Mouse (Mus musculus) telencephalon, adult 2 months (tissue): Measurements from ENCODE around the gene Hkdc1.

ENCODE experiments used
- DNase-seq: peaks from one replicate; pipeline ENCODE4 v3.0.0-alpha.2; 2011; ENCODE audit warnings: low read depth, low spot score

The Hkdc1 gene

DNA sequence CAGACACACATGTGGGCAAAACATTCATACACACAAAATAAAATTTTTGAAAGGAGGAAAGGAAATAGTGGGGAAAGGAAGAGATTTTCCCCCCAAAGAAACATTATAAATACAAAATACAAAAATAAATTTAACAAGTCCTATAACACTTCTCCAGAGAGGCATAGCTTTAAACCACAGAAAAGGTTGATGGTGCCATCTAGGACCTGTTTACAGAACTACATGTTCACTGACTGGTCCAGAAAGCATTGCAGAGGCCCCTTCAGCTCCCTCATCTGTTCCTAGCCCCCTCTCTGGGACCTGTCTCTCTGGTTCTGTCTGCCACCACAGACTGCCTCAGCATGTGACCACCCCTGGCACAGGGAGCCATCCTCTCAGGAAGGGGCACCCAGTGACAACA lies 41.4 kb downstream of the Hkdc1 start:
- no peak for DNase-seq

GRCm38 (mm10) chr10:62379808-62380207 lies 42.5 kb downstream of the Hkdc1 start, which contains the start of gene Hk1:
Gene Hk1, minus strand, starts transcription at chr10:62379908.
- no peak for DNase-seq

GRCm38 (mm10) chr10:62358827-62359226 lies 63.5 kb downstream of the Hkdc1 start:
- DNase-seq, result no peak

GRCm38 (mm10) chr10:62356105-62356730 lies 66.1 kb downstream of the Hkdc1 start:
- DNase-seq, result no peak

DNA sequence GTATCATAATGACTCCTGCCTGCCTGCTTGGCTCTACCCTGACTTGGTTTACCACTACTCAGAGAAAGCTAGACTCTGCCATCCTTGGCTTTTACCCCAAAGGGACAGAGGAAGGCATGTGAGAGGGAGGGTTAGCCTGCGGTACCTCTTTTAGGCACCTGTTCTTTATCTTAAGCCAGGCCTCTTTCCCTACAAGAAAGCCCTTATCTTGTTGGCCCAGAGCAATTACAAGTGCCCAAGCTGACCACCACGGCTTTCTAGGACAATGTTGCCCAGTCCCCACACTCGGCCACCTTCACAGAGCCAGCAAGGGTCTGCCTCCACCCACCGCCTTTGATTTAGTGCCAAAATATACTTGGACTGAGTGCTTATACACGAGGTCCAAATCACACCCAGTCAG lies 77.1 kb downstream of the Hkdc1 start:
- no peak for DNase-seq

DNA sequence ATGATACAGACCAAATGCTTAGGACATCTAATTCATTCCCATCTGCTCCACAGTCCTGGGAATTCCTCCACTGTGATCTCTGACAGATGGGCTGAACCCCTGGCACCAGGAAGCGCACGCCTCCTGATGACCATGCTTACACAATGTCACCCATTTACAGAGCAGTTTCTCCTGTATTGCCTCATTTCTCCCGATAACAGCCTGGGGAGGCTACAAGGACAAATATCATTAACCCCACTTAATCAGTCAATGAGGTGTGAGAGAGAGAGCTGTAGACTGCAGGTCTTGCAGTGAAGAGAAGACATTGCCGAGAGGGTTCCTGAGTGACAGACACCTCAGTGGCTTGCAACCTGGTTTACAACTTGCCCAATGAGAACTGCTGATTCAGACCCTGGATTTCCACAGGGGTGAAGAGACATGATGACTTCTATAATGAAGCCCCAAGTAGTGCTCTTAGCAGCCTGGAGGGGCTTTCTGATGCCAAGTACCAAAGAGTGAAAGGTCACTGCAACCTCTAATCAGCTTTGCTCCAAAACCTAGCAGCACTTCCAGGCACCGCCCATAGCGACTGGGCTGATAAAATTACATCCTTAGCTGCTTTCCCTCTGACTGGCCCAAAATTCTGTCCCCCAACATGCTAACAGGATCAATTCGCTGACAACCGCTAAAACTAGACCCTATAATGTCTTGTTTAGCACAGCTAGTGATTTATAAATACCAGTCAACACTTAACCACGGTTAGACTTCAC lies 78.1 kb downstream of the Hkdc1 start:
- no peak for DNase-seq

GRCm38 (mm10) chr10:62342512-62342911 lies 79.8 kb downstream of the Hkdc1 start:
- DNase-seq, result no peak

DNA sequence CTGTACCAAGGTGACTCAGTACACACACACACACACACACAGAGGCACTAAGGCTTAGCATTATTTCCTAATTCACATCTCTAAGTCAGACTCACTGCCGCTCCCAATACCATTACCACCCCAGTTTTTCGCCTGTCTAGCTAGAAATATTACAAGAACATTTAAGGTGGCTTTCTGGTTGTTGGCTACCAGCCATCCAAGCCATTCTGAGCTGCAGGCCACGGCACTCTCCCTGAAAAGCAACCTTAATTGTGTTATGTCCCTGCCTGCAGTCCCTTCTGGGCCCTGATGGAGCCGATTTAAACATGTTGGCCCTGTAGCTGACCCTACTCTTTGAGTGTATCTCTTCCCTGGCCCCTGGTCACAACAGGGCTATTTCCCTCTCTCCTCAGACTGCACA lies 80.3 kb downstream of the Hkdc1 start:
- DNase-seq, result no peak

GRCm38 (mm10) chr10:62340991-62341390 lies 81.3 kb downstream of the Hkdc1 start:
- no peak for DNase-seq

GRCm38 (mm10) chr10:62340095-62340731 lies 82.1 kb downstream of the Hkdc1 start:
- DNase-seq, result peak; percentile 98

DNA sequence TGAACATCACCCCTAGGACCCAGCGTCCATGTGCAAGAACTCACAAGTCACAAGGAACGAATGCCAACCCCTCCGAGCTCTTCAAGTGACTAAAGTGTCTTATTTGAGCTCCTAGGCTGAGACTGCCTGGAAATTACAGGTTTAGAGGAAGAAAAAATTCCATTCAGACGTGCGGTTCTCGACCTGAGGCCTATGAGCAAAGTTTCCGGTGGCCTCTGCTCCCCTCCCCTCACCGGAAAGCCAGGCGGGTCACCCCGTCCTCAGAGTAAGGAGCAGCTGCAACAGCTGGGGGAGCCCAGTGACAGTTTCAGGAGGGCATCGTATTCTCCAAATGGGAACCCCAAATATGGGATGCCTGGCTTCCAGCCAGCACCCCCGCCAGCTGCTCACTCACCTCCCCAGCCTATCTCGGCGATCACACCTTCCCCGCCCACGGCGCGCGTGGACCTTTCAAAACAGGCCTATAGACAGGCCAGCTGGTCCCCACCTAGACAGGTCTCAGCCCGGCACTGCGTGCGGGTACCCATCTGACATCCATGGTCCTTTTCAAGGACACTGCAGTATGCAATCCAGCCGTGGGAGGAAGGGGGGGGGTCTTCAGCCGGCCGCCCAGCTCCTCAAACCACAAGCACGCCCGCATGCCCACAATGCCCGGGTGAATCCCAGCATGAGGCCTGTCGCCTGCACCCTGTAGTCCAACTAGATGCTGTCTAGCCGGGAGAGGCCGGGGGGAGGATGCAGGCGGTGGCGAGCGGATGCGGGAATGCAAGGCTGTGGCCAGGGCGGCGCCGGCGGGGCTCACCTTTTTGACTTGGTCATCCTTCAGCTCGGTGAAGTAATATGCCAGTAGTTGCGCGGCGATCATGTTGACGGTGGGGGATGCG lies 82.8 kb downstream of the Hkdc1 start:
- DNase-seq, result no peak

GRCm38 (mm10) chr10:62338626-62339025 lies 83.7 kb downstream of the Hkdc1 start:
- DNase-seq, result no peak

DNA sequence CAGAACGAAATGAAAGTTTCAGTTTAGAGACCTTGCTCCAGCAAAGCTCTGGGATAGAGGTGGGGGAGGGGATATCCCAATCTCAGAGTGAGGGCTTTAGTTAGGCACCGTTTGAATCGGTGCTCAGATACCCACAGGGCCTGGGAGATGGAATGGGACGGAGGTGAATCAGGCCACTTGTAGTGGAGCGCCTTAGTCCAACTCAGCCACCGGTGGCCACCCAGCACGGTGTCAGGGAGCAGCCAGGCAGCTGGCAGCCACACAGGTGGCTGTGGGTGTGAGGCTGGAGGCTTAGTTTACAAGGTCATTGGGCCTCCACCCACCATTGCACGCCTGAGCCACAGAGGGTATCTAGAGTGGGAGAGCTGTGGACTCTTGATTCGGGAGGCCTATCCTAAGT lies 84.1 kb downstream of the Hkdc1 start:
- DNase-seq, result no peak

DNA sequence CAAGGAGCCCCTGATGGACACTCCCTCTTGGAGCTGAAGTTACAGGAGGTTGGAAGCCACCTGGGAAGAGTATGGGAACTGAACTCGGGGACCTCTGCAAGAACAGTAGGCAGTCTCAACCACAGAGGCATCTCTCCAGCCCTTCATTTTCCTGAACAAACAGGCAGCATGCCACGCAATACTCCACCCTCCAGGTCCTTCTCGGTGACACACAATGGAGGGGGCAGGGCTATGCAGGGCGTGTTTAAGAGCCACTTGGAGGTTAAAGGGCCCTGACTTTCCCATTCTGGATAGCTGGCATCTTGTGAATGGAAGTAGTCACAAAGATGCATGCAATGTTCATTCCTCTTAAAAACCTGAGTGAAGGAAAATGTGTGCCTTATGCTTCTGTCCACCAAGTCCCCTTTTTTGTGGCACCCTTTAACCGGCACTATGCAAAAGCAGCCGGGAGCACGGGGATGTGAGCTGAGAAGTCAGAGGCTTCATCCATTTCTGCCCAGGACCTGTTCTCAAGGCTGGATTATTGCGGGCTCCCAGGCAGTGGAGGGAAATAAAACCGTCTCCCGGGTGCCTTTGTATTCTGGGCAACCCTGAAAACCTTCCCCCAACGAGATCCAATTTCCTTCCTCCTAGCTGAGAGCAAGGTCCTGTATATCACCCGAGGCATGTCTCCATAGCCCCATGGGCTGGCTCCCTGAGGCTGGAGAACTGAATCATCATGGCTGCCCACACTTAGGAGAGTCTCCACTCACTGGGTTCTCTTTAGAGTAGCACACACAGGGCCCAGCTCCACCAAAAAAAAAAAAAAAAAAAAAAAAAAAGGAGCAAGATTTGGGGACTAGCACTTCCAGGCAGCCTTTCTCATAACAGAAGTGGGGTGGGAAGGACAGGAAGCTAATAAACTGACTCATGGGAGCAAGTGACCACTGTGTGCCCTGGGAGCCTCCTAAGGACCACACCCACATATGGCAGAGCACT lies 85.4 kb downstream of the Hkdc1 start:
- DNase-seq, result no peak

- no peak for DNase-seq
These were observed 86.9 kb downstream of the Hkdc1 start for GRCm38 (mm10) chr10:62335423-62335776.

GRCm38 (mm10) chr10:62334686-62335422 lies 87.4 kb downstream of the Hkdc1 start:
- DNase-seq, result no peak

GRCm38 (mm10) chr10:62333269-62333668 lies 89.0 kb downstream of the Hkdc1 start:
- DNase-seq, result no peak
